Mouse (Mus musculus) ovary, postnatal 10 days (tissue): ENCODE data around the gene Klhl34.

Source experiments
- DNase-seq: peaks from one replicate; pipeline ENCODE4 v3.0.0; 2022; ENCODE audit warnings: low spot score

Klhl34 gene

DNA sequence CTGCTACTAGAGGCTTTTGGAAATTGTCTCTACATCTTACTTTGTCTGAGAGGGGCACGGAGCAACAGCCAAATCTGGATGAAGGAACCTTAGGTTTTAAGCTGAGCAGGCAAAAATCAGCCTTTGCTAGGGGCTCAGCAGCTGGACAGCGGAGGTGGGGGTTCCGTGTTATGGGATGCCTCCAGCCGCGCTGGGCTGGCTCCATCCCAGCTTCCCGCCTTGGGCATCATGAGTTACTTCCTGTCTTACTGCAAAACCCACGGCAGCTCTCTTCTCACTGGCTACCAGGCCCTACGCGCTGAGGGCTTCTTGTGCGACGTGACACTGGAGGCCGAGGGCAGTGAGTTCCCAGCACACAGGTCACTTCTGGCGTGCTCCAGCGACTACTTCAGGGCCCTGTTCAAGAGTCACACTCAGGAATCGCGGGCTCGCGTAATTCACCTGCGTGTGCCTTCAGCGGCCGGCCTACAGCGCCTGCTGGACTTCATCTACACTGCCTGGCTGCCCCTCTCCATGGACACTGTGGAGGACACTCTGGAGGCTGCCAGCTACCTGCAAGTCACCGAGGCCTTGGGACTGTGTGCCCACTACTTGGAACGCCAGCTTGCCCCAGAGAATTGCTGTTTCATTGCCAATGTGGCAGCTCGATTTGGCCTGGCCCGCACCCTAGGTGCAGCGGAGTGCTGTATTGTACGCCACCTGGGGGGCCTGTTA lies at the start of gene Klhl34:
Gene Klhl34, plus strand, starts transcription at position 229 of the 714 bp plus-strand sequence.
- no peak for DNase-seq

GRCm38 (mm10) chrX:157801669-157802068 lies 16.6 kb upstream of the Klhl34 start:
- DNase-seq, result no peak

GRCm38 (mm10) chrX:157809721-157810120 lies 8.5 kb upstream of the Klhl34 start:
- no peak for DNase-seq

DNA sequence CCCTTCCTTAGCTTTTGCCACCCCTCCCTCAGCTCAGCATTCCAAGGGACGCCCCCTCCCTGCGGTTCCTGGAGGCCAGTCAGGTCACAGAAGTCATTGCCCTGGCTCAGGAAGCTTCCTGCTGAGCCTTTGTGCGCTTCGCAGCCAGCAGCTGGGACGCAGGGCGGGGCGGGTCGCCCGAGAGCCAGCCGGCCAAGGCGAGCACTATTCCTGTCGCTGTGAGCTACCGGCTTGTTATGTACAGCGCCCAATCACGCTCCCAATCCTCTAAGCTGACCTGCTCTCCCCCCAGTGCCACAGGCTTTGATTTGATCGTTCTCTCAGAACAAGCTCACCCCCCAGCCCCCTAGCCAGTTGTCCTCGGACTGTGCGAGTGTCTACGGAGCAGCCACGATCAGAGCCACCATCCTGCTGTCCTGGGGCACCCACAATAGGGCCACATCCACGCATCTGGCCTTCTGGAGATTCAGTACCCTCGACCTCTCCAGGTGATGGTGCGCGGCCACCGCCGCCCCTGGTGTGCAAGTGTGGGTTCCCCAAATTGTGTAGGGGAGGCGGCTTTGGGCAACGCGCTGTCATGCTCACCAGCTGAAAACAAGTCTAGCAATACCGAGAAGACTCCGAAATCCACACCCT lies 546 bp upstream of the Klhl34 start:
- DNase-seq, result no peak

DNA sequence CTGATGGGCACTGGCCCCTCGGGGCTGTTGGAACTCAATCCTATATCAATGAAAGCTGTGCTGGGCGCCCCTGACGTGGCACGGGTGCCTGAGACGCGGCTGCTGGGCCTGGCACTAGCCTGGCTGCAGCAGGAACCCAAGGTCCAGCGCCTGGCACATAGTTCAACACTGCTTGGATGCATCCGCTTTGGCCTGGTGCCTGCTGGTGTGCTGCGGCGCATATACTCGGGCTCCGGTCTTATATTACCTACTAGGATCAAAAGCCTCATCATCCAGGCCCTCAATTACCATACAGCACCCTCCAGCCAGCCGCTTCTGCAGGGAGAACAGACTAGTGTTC lies 656 bp downstream of the Klhl34 start:
- no peak for DNase-seq

DNA sequence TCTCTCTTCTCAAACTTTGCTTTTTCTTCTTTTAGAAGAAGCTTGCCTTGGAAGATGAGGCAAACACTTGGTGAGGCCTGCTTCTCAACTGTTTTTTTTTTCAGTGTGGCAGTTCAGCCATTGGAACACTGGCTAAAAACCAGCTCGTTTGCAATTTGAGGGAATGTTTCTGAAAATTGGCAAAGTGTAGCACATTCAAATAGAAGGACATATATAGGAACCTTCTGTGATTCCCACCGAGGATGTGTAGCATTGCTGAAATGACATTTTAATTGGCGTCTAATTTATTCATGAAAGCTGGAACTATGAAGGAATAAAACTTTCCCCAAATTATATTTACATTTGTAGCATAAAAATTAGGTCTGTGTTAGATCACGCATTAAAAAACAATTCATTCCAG lies 11.7 kb downstream of the Klhl34 start:
- no peak for DNase-seq
